Mouse (Mus musculus) heart, postnatal 25 days (tissue): ENCODE results near the gene 1700049E17Rik1. TPM values are rescaled to one million over a fixed set of nuclear protein-coding genes. Genes with fewer than 3 reads are reported as not detected.
"Not testable (repeated sequence)": the region's sequence is repeated elsewhere in the genome, so short reads cannot be mapped to it uniquely, and the experiment has no call there.

Experiments used
- DNase-seq: peaks from one replicate; pipeline ENCODE4 v3.0.0; 2022; ENCODE audit warnings: low spot score
- intact Hi-C: fragments of 180-260 bp; cut with DNase I; formaldehyde crosslinking; loops from one replicate; pipeline ENCODE4 v1.15.1; 2025
- total RNA-seq, 2 experiments: library from RNA; stranded (reverse); gene quantifications; 2 replicates each; pipeline ENCODE4 v1.2.3; 2021

Gene 1700049E17Rik1
- total RNA-seq: not detected

DNA sequence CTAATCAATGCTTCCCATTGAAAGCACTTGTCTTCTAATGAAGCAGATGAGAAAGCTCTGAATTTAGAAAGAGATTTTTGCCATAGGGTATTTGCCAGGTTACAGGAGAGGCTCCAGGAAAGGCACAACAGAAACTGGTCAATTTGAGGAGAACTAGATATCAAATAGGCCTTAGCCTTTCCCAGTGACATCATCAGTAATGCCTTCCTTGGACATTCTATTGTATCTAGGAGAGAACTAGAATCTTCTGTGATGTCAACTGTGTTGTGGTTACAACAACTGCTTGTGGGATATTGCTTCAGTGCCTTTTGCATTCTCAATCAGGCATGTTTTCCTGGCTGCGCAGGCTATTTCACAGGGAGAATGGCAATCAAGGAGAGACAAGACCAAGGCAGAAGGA lies at the start of gene 1700049E17Rik1:
Gene 1700049E17Rik1, plus strand, starts transcription at position 301 of the 400 bp plus-strand sequence.
- intact Hi-C loops, DNase-seq: not testable (repeated sequence)

DNA sequence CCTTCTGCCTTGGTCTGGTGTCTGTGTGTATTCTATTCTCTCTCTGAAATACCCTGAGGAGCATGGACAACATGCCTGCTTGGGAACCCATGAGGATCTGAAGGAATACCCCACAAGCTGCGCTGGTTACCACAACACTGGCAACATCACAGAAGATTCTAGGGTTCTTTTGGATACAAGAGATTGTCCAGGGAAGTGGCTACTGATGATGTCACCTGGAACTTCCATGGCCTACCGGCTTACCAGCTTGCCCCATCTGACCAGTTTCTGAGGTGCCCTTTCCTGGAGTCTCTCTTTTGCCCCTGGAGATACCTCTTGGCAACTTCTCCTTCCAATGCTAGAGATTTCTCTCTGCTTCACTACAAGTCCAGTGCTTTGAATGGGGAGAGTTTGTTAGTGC lies 17.6 kb upstream of the 1700049E17Rik1 start, which contains the start of gene Gm7980:
Gene Gm7980, minus strand, starts transcription at position 101 of the 400 bp plus-strand sequence.
- DNase-seq, intact Hi-C loops: not testable (repeated sequence)

DNA sequence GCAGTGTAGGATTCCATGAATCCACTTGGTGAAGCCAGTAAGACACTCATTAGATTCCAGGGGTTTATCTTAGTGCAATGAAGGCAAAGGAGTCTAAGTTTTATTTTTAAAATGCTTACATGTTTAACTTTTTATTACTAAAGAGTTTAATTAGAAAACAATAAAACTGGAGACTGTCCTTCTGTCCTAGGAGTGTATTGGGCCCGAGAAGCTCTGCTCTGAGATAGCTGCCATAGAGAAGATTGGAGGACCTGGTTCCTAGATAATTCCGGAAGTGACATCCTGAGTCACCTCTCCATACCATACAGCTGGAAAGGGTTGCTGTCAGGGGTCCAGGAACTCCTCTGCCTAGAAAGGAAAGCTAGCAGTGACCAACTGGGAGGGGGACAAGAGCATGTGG lies 18.9 kb downstream of the 1700049E17Rik1 start, which contains the start of gene 1700024B05Rik:
Gene 1700024B05Rik, plus strand, starts transcription at position 301 of the 400 bp plus-strand sequence.
- DNase-seq, intact Hi-C loops: not testable (repeated sequence)

DNA sequence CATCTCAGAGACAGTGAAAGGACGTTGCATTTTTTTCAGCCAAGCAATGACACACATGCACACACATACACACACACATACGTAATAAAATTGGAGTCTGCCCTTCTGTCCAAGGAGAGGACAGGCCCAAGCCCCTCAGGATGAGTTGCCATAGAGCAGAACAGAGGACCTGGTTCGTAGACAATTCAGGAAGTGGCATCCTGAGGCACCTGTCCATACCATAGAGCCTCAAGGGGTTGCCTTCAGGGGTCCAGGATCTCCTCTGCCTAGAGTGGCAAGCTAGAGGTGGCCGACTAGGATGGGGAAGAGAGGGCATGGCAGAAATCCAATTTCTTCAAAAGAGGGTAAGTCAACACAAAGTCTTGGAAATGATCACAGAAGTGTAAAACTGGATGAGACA lies 39.3 kb downstream of the 1700049E17Rik1 start:
- DNase-seq, intact Hi-C loops: not testable (repeated sequence)

DNA sequence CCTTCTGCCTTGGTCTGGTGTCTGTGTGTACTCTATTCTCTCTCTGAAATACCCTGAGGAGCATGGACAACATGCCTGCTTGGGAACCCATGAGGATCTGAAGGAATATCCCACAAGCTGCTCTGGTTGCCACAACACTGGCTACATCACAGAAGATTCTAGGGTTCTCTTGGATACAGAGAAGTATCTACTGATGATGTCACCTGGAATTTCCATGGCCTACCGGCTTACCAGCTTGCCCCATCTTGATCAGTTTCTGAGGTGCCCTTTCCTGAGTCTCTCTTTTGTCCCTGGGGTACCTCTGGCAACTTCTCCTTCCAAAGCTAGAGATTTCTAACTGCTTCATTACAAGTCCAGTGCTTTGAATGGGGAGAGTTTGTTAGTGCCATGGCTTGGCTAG lies 43.1 kb downstream of the 1700049E17Rik1 start, which contains the start of gene Gm6401:
Gene Gm6401, minus strand, starts transcription at position 101 of the 400 bp plus-strand sequence.
- intact Hi-C loops, DNase-seq: not testable (repeated sequence)

DNA sequence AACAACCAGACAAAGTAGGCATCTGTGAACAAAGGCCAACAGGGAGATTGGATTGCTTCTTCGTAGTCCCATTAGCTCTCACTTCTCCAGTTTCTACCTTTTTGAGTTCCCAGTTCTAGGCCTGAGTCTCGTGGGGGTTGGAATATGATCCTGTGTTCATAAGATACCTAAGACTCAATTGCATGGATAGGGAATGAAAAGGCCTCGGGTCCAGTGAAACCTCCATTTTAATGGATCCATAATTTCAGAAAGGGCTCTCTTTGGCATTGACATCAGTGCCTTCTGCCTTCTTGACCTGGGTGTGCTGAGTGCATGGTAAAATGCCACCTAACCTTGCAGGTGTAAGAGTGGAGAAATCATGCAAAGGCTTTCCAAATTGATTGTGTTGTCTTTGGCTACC lies 43.8 kb downstream of the 1700049E17Rik1 start:
- intact Hi-C loops: not testable (repeated sequence)

More for the DNA sequence above, 43.8 kb downstream of the 1700049E17Rik1 start:
- DNase-seq: not testable (repeated sequence)

Other genes starting within 250 kb of the 1700049E17Rik1 start
- gene Gm8068, start 223.1 kb upstream of the 1700049E17Rik1 start, total RNA-seq: not detected
- not detected for gene Gm7929, start 174.3 kb upstream of the 1700049E17Rik1 start, total RNA-seq
- gene Gm47189, start 152.5 kb upstream of the 1700049E17Rik1 start, total RNA-seq: not detected
- not detected for gene Gm7980, start 17.7 kb upstream of the 1700049E17Rik1 start, total RNA-seq
- not detected for gene 1700024B05Rik, start 19.0 kb downstream of the 1700049E17Rik1 start, total RNA-seq
- gene Gm6401, start 43.0 kb downstream of the 1700049E17Rik1 start, total RNA-seq: not detected
- gene Gm3543, start 58.4 kb downstream of the 1700049E17Rik1 start, total RNA-seq: not detected
- not detected for gene Gm7951, start 192.4 kb downstream of the 1700049E17Rik1 start, total RNA-seq
- gene Gm17027, start 237.7 kb downstream of the 1700049E17Rik1 start, total RNA-seq: not detected